Mouse (Mus musculus): ENCODE measurements at regions not wholly inside any gene's neighbourhood (a gene's known extent, or its start where the extent isn't known, plus 50 kb on each side); places are given as distances from the start of the nearest gene placed in this dataset.
A peak's percentile ranks its signal among the peaks of the same experiment; 100 is the strongest.
"Not testable (repeated sequence)": the region's sequence is repeated elsewhere in the genome, so short reads cannot be mapped to it uniquely, and the experiment has no call there.

DNA sequence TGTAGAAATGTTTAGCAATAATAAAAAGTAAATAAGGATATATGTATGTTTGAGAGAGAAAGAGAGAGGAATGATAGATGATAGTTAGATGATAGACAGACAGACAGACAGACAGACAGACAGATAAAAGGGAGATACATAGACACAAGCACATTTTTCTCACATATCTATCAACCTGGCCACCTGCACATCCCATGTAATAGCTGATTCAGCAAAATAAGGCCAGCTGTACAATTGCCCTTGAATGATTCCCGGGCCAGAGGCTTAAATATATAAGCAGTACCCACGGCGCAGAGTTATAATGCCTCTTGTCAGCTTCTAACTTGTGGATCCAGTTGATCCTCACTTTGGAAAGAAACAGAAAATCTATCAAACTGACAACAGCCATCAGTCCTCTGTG lies 178.5 kb downstream of the Tmem114 start:
- no peak for DNase-seq

DNA sequence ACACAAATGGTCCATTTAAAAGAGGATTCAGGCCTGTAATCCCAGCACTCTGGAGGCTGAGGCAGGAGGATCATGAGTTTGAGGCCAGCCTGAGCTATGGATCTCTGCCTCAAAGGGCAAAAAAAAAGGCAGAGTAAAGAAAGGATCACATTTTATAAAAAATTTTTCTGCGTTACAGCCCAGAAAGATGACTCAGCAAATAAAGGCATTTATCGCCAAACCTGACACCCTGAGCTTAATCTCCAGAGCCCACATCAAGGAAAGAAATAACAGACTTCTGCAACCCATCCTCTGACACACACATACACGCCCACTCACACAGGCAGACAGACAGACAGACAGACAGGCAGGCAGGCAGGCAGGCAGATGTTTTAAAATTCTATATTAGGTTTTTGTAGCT lies 179.3 kb downstream of the Tmem114 start:
- DNase-seq: no peak

DNA sequence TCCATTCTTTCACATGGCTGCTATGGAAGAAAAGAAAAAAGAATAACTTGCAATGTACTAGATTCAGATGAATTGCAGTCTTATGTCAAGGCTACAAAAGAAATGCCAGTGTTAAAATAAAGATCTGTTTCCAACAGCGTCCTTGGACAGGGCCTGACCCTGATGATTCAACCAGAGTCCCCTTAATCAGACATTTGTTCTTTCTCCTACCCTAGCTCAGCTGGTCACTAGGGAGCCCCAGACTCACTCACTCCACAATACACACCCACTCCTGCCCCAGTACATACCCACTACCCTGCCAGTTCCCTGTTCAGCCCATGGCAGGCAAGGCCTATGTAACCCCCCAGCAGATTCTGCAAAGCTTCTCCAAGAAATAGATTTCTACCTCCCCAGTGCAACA lies 190.6 kb downstream of the Tmem114 start:
- peak; percentile 48 for DNase-seq

DNA sequence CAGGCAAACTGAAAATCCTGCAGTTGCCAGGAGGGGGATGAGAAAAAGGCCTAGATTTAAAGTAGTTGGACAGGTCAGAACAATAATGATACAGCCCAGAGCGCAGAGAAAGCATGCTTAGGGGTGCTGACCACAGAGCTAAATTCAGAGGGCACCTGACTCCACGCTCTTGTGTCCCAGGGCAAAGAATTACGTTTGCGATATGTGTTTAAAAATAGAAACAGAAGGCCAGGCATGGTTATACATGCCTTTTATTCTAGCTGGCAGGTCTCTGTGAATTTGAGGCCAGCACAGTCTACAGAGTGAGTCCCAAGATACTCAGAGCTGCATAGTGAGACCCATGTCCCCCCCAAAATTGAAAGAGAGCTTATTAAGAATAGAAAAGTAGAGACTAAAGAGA lies 192.9 kb downstream of the Tmem114 start:
- no peak for DNase-seq

DNA sequence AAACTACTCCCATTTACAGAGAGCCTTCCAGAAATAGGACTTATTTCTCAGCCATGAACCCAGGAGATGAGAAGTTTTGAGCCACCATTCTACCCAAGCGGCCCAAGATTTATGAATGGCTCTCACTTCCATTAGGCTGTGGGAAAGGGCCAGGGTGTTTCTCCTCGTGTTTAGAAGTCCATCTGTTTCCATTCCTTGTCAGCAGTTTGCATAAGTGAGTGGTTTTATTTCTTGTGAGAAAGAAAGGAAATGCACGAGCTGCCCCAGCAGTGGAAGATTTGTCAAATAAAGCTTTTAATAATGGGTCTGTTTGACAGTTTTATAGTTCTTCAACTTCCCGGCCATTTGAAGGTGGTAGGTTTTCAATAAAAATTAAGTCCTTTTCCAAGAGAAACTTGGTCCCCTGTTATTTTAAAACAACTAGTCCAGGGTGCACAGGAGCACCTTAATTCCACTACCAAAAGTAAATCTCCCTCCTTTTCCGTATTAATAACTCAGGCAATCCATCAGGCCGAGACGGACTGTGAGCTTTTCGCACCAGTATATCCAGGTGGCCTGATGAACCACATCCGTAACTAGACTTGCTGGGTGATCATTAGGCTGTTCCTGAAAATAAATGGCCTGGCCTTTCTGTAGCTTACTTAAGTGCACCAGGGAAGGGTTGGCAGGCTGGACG lies 201.2 kb downstream of the Tmem114 start:
- DNase-seq: no peak

DNA sequence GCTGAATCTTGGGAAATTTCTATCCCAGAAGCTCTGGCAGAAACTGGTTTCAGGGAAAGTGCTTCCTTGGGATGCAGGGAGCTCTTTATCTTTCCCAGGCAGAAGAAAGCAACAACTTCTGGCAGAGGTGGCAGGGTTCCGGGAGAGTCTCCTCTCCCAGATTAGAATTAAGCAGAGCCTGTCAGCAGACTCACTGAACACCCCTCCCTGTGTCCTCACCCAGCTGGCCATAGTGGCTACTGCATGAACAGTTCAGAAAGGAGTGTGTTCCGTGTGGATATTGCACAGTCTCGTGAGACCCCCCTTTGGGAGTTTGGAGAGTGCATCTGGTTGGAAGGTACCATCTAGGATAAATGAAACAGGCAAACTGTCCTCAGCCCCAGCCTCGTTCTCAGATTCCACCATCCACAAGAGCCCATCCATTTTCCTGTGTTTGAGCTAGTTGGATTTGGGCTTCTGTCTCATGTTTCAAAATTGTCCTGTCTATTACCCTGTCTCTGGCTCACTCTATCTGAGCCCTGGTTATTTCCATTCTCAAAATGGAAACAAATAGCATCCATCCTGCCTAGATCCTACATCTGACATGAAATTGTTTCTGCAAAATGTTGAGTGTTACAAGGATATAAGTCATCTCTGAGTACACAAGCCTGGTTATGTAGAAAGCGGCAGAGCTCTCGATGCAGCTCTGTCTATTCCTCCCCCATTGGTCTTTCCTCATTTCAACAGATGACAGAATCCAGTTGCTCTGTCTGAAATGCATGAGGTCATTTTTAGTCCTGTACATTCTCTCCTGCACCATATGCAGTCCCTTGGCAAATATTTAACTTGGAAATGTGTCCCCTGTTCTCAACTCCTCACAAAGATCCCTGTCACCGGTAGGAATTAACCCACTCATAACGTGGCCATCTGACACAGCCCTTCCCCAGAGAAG lies 216.4 kb downstream of the Tmem114 start:
- peak; percentile 6 for DNase-seq

DNA sequence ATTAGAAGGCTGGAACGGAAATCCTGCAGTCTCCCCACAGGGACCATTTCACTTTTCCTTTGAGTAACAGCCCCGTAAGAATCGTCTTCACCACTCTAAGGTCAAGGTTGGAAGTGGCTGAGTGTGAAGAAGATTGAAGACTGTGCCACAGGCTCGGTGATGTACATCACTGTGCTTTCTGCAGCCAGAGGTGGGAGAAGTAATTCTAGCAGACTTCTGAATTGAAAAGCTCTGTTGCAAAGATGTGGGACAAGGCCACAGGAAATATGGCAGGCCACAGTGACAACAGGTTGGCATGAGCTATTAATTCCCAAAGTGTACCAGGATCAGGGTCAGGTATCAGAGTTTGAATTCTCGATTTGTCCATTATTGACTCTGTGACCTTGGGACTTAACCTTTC lies 219.9 kb downstream of the Tmem114 start:
- peak; percentile 30 for DNase-seq

DNA sequence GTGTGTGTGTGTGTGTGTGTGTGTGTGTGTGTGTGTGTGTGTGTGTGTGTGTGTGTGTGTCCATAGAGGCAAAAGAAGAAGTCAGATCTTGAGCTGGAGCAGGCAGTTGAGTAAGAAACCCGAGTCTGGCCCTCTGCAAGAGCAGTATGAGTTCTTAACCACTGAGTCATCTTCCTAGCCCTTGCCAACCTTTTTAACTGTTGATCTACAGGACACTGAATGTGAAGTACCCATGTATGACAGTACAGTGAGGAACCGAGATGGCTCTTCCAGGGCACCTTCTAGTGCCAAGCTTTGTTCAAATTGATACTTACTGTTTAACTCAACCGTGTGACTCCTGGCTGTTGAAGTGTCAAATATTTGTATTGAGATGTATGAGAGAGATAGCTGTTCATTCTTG lies 223.6 kb downstream of the Tmem114 start:
- DNase-seq: no peak

DNA sequence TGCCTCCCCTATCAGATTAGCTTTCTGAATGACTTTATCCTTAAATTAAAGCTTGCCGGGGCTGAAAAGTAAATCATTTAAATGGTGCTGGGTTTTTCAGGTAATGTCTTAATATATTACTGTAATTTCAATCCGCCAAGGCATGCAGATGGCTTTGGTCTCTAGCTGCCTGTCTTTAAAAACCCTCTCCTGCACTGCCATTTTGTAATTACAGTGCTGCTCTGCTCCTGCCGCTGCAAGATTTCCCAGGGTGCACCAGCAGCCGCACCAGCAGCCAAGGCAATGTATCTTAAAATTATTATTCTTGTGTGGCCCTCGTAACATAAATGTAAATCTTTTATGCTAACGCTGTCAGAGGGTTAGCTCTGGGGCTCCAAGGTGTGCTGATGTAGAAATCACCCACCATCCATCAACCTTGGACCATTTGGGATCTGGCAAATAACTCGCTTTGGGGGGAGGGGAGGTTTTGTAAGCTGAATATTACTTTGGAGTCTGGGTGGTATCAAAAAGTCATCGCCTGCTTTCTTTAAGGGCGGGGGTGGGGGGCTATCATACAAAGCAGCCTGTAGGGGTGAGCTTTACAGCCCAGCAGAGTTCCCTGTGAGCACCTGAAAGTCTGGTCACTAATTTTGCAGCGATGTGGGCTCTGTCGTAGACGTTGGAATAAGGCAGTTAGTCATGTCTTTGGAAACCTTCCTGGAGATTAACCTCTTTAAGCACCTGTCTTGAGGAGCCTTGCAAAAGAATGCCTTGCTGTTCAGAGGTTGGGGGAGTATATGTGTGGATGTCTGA lies 226.0 kb downstream of the Tmem114 start:
- DNase-seq: no peak

DNA sequence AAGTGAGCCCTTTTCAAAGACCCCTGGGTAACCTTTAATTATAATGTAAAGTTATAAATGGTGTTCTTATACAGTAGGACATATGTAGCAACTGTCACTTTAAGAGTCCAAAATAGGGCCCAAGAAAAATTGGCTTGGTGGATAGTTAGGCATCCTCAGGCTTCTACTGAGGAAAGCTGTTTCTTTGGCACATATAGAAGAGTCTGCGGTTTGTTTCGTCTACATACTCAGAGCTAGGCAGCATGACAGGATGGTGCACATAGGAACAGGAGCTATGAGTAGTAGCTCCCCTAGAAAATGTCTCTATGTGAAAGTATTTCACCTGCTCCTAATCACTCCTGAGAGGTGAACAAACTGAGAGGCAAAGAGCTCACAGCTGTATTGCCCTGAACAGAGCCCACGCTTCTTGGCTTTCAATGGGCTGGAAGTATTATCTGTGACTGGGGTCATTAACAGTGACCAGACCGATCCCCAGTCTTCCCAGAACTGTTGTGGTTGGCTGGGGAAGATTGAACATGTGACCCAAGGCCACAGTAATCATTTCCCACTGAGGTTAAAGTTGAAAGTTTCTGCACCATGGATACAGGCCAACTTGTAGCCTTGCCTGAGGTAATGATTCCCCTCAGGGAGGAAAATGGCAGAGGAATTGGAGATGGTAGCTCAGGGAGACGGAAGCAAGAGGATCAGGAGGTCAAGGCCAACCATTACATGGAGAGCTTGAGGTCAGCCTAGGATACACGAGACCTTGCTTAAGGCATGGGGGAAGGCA lies 235.3 kb downstream of the Tmem114 start:
- peak; percentile 49 for DNase-seq

DNA sequence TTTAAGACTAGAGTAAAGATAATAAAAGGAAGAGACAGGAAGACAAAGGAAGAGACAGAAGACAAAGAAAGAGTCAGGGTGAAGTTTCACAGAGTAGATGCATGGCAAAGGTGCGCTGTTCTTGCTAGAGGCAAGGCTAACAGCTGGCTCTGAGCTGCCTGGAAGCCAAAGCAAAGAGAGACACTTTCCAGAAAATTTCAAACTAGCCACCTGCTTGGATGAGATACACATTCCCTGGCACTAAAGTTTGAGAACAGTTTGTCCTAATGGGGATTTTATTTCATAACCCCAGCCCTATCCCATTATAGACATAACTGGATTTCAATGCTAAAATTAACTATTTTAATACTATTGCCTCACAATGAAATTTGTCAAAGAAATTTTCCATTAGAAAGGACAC lies 235.9 kb downstream of the Tmem114 start:
- DNase-seq: no peak

DNA sequence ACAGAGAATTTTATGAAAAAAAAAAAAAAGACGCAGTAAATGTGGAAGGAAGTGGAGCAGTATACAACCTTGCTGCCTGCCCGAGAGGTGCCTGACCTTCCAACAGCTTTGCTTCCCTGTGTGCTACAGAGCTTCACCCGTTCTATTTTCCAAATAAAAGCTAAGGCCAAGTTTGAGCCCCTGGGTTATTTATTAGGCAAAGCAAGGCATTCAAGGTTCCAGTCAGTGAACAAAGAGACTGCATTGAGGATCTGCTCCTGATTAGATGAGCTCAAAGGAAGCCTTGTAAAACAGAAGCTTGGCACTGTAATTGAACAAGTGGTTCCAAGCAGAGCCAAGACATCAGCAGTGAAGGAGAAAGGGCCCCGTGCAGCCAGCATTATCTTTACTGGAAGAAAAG lies 236.4 kb downstream of the Tmem114 start:
- DNase-seq: peak; percentile 41

DNA sequence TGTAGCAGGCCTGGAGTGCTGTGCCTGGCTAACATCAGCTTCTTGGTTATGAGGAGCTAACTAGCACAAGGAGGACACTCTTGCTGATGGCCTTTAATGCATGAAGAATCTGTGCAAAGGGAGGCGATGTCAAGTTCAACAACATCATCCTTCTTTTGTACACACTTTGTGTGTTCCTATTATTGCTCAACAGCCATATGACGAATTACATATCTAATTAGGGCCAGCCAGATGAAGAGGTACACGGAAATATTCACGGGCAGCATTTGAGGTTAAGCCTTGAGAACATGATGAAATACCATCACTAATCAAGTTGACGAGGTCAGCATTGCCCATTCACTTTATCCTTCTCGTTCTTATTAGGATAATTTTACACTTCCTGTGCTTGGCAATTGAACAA lies 240.2 kb downstream of the Tmem114 start:
- DNase-seq: no peak

DNA sequence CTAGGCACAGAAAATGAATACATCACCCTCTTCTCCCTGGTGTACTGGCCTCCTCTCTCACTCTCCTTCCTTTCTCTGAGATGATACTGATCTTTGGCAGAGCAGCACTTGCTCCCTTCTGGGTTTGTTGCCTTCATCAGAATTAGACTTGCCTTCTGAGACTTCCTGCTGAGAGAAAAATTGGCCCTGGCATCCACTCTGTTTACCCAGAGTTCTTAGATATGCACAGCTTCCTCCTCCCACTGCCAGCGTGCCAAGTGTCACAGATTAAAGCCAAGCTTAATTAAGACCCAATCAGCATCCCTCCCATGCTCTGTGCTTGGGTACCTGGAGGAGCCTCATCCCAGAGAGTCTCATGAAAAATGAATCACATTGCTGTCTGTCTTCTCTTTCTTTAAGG lies 246.0 kb downstream of the Tmem114 start:
- no peak for DNase-seq

DNA sequence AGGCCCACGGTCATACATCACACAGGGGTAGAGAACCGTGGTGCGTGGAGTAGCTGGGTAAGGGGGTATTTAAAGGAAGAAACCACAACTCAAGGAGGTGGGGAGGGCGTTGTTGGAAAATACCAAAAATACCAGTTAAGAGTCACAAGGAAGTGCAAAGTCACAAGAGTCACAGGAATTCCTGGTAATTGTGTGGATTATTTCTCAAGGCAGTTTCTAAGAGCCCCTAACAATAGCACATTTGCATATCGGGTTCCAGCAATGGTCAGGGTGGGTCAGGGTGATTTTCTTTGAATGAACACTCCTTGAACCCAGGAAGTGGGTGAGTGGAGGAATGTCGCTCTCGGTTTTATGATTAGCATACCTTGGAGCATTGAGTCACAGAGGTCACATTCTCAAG lies 247.7 kb downstream of the Tmem114 start:
- DNase-seq: not testable (repeated sequence)

DNA sequence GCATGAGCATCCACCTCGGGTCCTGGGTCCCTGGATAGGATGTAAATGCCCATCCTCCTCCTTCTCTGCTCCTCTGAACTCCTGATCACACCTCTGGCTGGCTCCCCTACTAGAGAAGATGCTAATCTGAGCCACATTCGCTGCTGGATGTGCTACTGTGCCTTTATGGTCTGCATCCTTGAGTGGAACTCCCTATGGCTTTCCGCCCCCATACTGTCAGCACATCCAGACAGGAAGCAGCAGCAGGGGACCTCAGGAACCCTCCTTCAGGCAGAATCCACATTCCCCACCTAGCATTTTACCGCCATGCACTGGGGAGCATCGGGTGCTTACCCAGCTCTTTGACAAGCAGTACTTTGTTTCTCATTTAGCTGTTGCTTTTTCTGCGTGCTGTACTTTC lies 248.8 kb downstream of the Tmem114 start:
- no peak for DNase-seq
